Mouse (Mus musculus) liver, adult 10 weeks (tissue): Measurements from ENCODE around the gene Zfp426. TPM values are rescaled to one million over a fixed set of nuclear protein-coding genes. Genes with fewer than 3 reads are reported as not detected.

Source experiments
- polyA plus RNA-seq: library from polyadenylated mRNA; stranded (reverse); fragments of 350-450 nt; fragmentation: Illumina TruSeq; extraction: RNeasy Lipid Tissue Mini Kit (QIAGEN cat#74804); gene quantifications from one replicate; pipeline ENCODE4 v1.2.3, GENCODE M21; 2014; ENCODE audit warnings: low read depth, low replicate concordance

Gene Zfp426
- polyA plus RNA-seq = 20.6 TPM

DNA sequence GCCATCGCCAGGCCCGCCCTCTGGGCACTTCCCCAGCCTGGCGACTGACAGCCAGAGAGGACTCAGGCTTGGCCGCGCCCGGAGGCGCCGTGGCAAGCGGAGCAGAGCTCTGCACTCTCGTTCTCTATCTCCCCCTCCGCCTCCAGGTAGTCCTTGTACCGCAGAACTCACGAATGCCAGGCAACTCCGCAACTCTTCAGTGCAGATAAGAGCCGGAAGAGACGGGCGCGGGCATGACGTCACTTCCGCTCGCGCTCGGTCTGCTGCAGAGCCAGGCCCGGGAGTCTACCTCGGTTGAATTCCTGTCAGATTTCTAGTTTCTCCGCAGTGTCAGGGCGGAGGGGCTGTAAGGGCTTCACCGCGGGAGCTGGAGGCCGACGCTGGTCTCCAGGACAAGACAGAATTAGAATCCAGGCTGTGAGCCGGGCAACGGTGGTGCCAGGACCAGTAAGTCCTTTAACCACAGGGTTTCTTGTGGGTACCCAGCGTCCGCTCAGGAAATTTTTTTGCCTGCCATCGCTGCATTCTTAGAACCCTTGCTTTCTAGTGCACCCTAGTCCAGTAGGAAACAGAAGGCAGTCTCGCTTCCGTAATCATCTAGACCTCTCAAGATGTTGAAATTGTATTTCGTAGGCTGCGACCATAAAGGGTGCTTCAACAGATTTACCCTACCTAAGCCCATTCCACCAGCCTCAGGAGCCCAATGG is at the start of gene Zfp426:
Zfp426 (minus strand) TSS at position 220 of the 707 bp plus-strand sequence.

DNA sequence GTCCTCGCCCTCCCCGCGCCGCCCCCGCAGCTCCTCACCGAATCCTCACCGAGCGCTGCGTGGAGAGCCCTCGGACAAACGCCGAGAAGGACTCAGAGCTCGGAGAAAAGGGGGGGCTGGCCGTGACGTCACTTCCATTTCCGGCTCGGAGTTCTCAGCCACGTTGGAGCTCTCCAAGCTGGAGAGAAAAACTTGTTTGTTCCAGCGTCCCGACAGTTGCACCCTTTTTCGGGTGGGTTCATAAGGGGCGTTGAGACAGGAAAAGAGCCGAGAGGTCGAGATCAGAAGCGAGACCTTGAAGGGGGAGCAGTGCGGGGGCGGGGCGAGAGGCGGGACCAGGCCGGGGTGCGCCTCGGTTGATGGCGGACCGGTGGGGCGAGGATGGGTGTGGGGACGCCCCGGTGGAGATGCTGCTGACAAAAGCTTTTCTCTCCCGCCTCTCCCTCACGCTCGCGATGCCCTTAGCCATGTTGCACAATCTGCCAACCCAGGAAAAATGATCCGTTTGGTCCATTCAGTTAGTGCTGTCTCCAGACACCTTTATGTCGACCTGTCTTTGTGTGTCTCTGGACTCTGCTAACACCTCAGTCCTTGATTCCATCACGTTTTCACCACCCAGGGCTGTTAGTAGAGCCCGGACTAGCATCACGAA is 28.9 kb upstream of the Zfp426 start, which contains the start of gene Zfp266:
Zfp266 (minus strand) TSS at position 112 of the 652 bp plus-strand sequence.

DNA sequence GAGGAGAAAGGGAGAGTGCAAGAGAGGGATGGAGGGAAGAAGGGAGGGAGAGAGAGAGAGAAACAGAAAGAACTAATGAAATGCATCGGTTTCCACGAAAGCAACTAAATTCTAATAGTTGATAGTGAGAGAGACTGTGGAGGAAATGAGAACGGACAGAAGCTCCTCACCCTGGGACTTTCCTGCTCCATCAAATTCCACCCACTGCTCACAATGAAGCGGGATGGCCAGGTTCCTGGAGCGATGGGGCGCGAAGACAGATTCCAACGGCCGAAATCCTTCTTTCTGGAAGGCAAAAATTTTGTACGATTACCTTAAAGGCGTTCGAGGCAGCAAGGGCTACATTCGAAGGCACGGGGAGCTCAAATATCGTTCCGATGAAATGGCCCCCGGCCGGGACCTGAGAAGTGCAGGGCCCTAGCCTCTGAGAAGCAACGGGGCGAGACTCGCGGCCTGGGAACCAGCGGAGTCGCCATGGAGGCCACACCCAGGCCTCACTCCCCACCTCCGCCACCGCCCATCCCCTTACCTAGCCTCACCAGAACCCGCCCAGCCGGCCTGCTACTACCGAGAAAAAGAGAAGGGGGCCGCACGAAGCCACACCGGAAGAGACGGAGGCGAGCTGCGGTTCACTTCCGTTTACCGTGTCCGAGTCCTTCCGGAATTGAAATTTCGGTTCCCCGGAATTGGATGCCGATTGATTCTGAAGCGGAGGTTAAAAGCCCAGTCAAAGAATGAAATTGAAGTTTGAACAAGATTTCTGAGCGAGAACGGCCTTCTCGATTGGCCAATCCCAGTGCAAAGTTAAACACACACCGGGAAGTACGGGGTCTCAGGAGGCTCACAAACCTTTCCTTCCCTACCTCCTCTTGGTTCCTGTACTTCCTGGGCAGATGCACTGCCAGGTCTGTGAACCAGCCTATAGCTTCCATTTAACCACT is 32.9 kb downstream of the Zfp426 start, which contains the start of gene Zfp26:
Zfp26 (minus strand) TSS at position 786 of the 941 bp plus-strand sequence.

Other genes with a start within 250 kb of the Zfp426 start
- not detected for gene Olfr39, start 210.4 kb downstream of the Zfp426 start, polyA plus RNA-seq
- not detected for gene Olfr873, start 194.2 kb downstream of the Zfp426 start, polyA plus RNA-seq
- not detected for gene Olfr18, start 156.7 kb downstream of the Zfp426 start, polyA plus RNA-seq
- 16.7 TPM for gene Zfp560, start 107.6 kb downstream of the Zfp426 start, polyA plus RNA-seq
- 10.2 TPM for gene Zfp26, start 32.6 kb downstream of the Zfp426 start, polyA plus RNA-seq
- gene Zfp266, start 28.7 kb upstream of the Zfp426 start, polyA plus RNA-seq = 18.5 TPM
- gene Zfp846, start 88.5 kb upstream of the Zfp426 start, polyA plus RNA-seq = 7.8 TPM
- 53.6 TPM for gene Ubl5, start 150.1 kb upstream of the Zfp426 start, polyA plus RNA-seq
- 2.0 TPM for gene Fbxl12, start 152.0 kb upstream of the Zfp426 start, polyA plus RNA-seq
- 0.50 TPM for gene Pin1, start 159.3 kb upstream of the Zfp426 start, polyA plus RNA-seq